Mouse (Mus musculus) bone marrow macrophage, adult 2 months (primary cell): ENCODE measurements around the gene Crybb2.

Source experiments
- CTCF ChIP-seq: IDR thresholded peaks from 2 replicates; pipeline ENCODE4 v1.5.1; 2012; ENCODE audit warnings: low read depth, mild to moderate bottlenecking, low read length, moderate library complexity
- POLR2A ChIP-seq: IDR thresholded peaks from 2 replicates; pipeline ENCODE4 v1.6.1; 2012; ENCODE audit warnings: mild to moderate bottlenecking, low read depth, low read length, borderline replicate concordance

GRCm38 (mm10) chr5:113086990-113087389, 17.1 kb upstream of the Crybb2 start:
- TF ChIP-seq CTCF: no peak
- no peak for TF ChIP-seq POLR2A
